Mouse (Mus musculus): Measurements from ENCODE around the gene Adm. TPM values are rescaled to one million over a fixed set of nuclear protein-coding genes. Genes with fewer than 3 reads are reported as not detected.

Adm gene
- 1.1 to 2.7 TPM (median 2.3 TPM) in 4 replicates for total RNA-seq (2023; ENCODE audit: inconsistent age)

GRCm38 (mm10) chr7:110627486-110628272, at the start of gene Adm:
TSS of gene Adm (plus strand) at chr7:110627661.

GRCm38 (mm10) chr7:110614133-110615063, 13.1 kb upstream of the Adm start, which contains the start of gene Sbf2:
TSS of gene Sbf2 (minus strand) at chr7:110614922.

Other genes starting within 250 kb of the Adm start
- gene Sbf2, start 12.7 kb upstream of the Adm start, total RNA-seq (2023; ENCODE audit: inconsistent age) = 6.3 to 10.9 TPM (median 8.6 TPM) in 4 replicates
- 16.0 to 18.5 TPM (median 17.2 TPM) in 4 replicates for gene Ampd3, start 140.5 kb downstream of the Adm start, total RNA-seq (2023; ENCODE audit: inconsistent age)
- gene Rnf141, start 216.8 kb downstream of the Adm start, total RNA-seq (2023; ENCODE audit: inconsistent age) = 31.1 to 35.8 TPM (median 31.2 TPM) in 4 replicates
- not detected in 4 replicates for gene Lyve1, start 235.6 kb downstream of the Adm start, total RNA-seq (2023; ENCODE audit: inconsistent age)